Mouse (Mus musculus): ENCODE data around the gene Plppr3. TPM values are rescaled to one million over a fixed set of nuclear protein-coding genes. Genes with fewer than 3 reads are reported as not detected.

Gene Plppr3
- 5.6 TPM for polyA plus RNA-seq (2017; shearing (Covaris generic))

GRCm38 (mm10) chr10:79874290-79874862 is at the start of gene Plppr3, which contains the start of gene Prtn3:
TSS of gene Plppr3 (minus strand) at chr10:79874634.
TSS of gene Prtn3 (plus strand) at chr10:79874476.

GRCm38 (mm10) chr10:79920958-79921535 is 46.6 kb upstream of the Plppr3 start, which contains the start of gene R3hdm4:
TSS of gene R3hdm4 (minus strand) at chr10:79921208.

GRCm38 (mm10) chr10:79916808-79917531 is 42.5 kb upstream of the Plppr3 start, which contains the start of gene Kiss1r:
TSS of gene Kiss1r (plus strand) at chr10:79916971.

GRCm38 (mm10) chr10:79910556-79910955 is 36.1 kb upstream of the Plppr3 start, which contains the start of gene Gm26602:
TSS of gene Gm26602 (plus strand) at chr10:79910856.

GRCm38 (mm10) chr10:79908167-79909091 is 34.0 kb upstream of the Plppr3 start, which contains the start of gene Med16:
TSS of gene Med16 (minus strand) at chr10:79908923.

GRCm38 (mm10) chr10:79890670-79891069 is 16.2 kb upstream of the Plppr3 start, which contains the start of gene Cfd:
TSS of gene Cfd (plus strand) at chr10:79890853.

GRCm38 (mm10) chr10:79886054-79886453 is 11.6 kb upstream of the Plppr3 start, which contains the start of gene Elane:
TSS of gene Elane (plus strand) at chr10:79886247.

GRCm38 (mm10) chr10:79853860-79854795 is 20.3 kb downstream of the Plppr3 start, which contains the start of gene Ptbp1:
TSS of gene Ptbp1 (plus strand) at chr10:79854427.

GRCm38 (mm10) chr10:79820782-79821181 is 53.7 kb downstream of the Plppr3 start, which contains the start of gene Misp:
TSS of gene Misp (plus strand) at chr10:79820989.

Other genes with a start within 250 kb of the Plppr3 start
- gene Shc2, start 236.7 kb downstream of the Plppr3 start, polyA plus RNA-seq (2017; shearing (Covaris generic)), result not detected
- gene Odf3l2, start 228.9 kb downstream of the Plppr3 start, polyA plus RNA-seq (2017; shearing (Covaris generic)), result not detected
- 0.40 TPM for gene Madcam1, start 210.1 kb downstream of the Plppr3 start, polyA plus RNA-seq (2017; shearing (Covaris generic))
- 29.7 TPM for gene Tpgs1, start 205.3 kb downstream of the Plppr3 start, polyA plus RNA-seq (2017; shearing (Covaris generic))
- 12.9 TPM for gene Cdc34, start 192.4 kb downstream of the Plppr3 start, polyA plus RNA-seq (2017; shearing (Covaris generic))
- 0.63 TPM for gene Gzmm, start 185.6 kb downstream of the Plppr3 start, polyA plus RNA-seq (2017; shearing (Covaris generic))
- 186 TPM for gene Bsg, start 170.1 kb downstream of the Plppr3 start, polyA plus RNA-seq (2017; shearing (Covaris generic))
- not detected for gene Hcn2, start 158.0 kb downstream of the Plppr3 start, polyA plus RNA-seq (2017; shearing (Covaris generic))
- 35.6 TPM for gene Polrmt, start 128.1 kb downstream of the Plppr3 start, polyA plus RNA-seq (2017; shearing (Covaris generic))
- gene Fgf22, start 119.6 kb downstream of the Plppr3 start, polyA plus RNA-seq (2017; shearing (Covaris generic)), result not detected
- gene Rnf126, start 107.7 kb downstream of the Plppr3 start, polyA plus RNA-seq (2017; shearing (Covaris generic)), result 4.2 TPM
- gene Fstl3, start 97.4 kb downstream of the Plppr3 start, polyA plus RNA-seq (2017; shearing (Covaris generic)), result 0.52 TPM
- not detected for gene Prss57, start 83.7 kb downstream of the Plppr3 start, polyA plus RNA-seq (2017; shearing (Covaris generic))
- gene Palm, start 81.1 kb downstream of the Plppr3 start, polyA plus RNA-seq (2017; shearing (Covaris generic)), result 0.27 TPM
- gene Misp, start 53.6 kb downstream of the Plppr3 start, polyA plus RNA-seq (2017; shearing (Covaris generic)), result not detected
- 357 TPM for gene Ptbp1, start 20.2 kb downstream of the Plppr3 start, polyA plus RNA-seq (2017; shearing (Covaris generic))
- gene Prtn3, start 158 bp downstream of the Plppr3 start, polyA plus RNA-seq (2017; shearing (Covaris generic)), result not detected
- not detected for gene Elane, start 11.6 kb upstream of the Plppr3 start, polyA plus RNA-seq (2017; shearing (Covaris generic))
- not detected for gene Cfd, start 16.2 kb upstream of the Plppr3 start, polyA plus RNA-seq (2017; shearing (Covaris generic))
- 18.3 TPM for gene Med16, start 34.3 kb upstream of the Plppr3 start, polyA plus RNA-seq (2017; shearing (Covaris generic))
- 3.7 TPM for gene Gm26602, start 36.2 kb upstream of the Plppr3 start, polyA plus RNA-seq (2017; shearing (Covaris generic))
- 0.24 TPM for gene Kiss1r, start 42.3 kb upstream of the Plppr3 start, polyA plus RNA-seq (2017; shearing (Covaris generic))
- gene R3hdm4, start 46.6 kb upstream of the Plppr3 start, polyA plus RNA-seq (2017; shearing (Covaris generic)), result 205 TPM
- 7.4 TPM for gene Arid3a, start 52.4 kb upstream of the Plppr3 start, polyA plus RNA-seq (2017; shearing (Covaris generic))
- 79.7 TPM for gene Wdr18, start 85.5 kb upstream of the Plppr3 start, polyA plus RNA-seq (2017; shearing (Covaris generic))
- gene Grin3b, start 96.1 kb upstream of the Plppr3 start, polyA plus RNA-seq (2017; shearing (Covaris generic)), result 0.22 TPM
- 3.8 TPM for gene Tmem259, start 109.7 kb upstream of the Plppr3 start, polyA plus RNA-seq (2017; shearing (Covaris generic))
- 1,134 TPM for gene Cnn2, start 114.0 kb upstream of the Plppr3 start, polyA plus RNA-seq (2017; shearing (Covaris generic))
- gene Abca7, start 121.9 kb upstream of the Plppr3 start, polyA plus RNA-seq (2017; shearing (Covaris generic)), result 62.4 TPM
- gene Arhgap45, start 142.0 kb upstream of the Plppr3 start, polyA plus RNA-seq (2017; shearing (Covaris generic)), result 911 TPM
- gene Polr2e, start 165.2 kb upstream of the Plppr3 start, polyA plus RNA-seq (2017; shearing (Covaris generic)), result 250 TPM
- gene Gpx4, start 172.5 kb upstream of the Plppr3 start, polyA plus RNA-seq (2017; shearing (Covaris generic)), result 504 TPM
- gene Sbno2, start 230.9 kb upstream of the Plppr3 start, polyA plus RNA-seq (2017; shearing (Covaris generic)), result 71.4 TPM
- 10.0 TPM for gene Stk11, start 241.2 kb upstream of the Plppr3 start, polyA plus RNA-seq (2017; shearing (Covaris generic))